Mouse (Mus musculus) E14TG2a.4 (cell line): ENCODE results near the gene Ifit1bl2.
"Not testable (repeated sequence)": the region's sequence is repeated elsewhere in the genome, so short reads cannot be mapped to it uniquely, and the experiment has no call there.

Experiments
- CTCF ChIP-seq: conservative IDR thresholded peaks from 2 replicates; pipeline ENCODE4 v1.5.1; 2014; ENCODE audit warnings: low read length
- POU5F1 ChIP-seq: IDR thresholded peaks from 2 replicates; pipeline ENCODE4 v1.6.1; 2014; ENCODE audit warnings: low read length, borderline replicate concordance

- TF ChIP-seq CTCF, POU5F1: not testable (repeated sequence)
Observed at GRCm38 (mm10) chr19:34585740-34586458, 54.6 kb downstream of the Ifit1bl2 start.
